Mouse (Mus musculus): ENCODE results near the gene Olfr523. TPM values are rescaled to one million over a fixed set of nuclear protein-coding genes. Genes with fewer than 3 reads are reported as not detected.

Olfr523 gene
- polyA plus RNA-seq, 1 experiment from 2014 or later, result not detected

- Histone ChIP-seq H3K4me1 (no peaks in the 10 kb centered on the region), H3K9ac (no peak overlapping the region), H3K27me3 (no peaks in the 10 kb centered on the region), H3K9me3 (no peaks in the 10 kb centered on the region), H3K4me2 (no peak overlapping the region), H3K4me3 (no peak overlapping the region), H3K36me3 (no peaks in the 10 kb centered on the region), H3K27ac (no peak overlapping the region)
- WGBS, result 73% methylated on average over 3 of the region's 3 CpGs
- ATAC-seq (ENCODE audit: insufficient number of reproducible peaks, low FRiP score, low TSS enrichment, low read depth), result no peak
Observed at GRCm38 (mm10) chr7:140206904-140207303, 33.9 kb downstream of the Olfr523 start.

- WGBS, result 73% methylated on average over 8 of the region's 8 CpGs
- no peak for ATAC-seq (ENCODE audit: insufficient number of reproducible peaks, low FRiP score, low TSS enrichment, low read depth)
- no peak overlapping the region for H3K9ac ChIP-seq
- H3K27ac ChIP-seq, result no peak overlapping the region
- no peaks in the 10 kb centered on the region for H3K27me3 ChIP-seq
- no peaks in the 10 kb centered on the region for H3K36me3 ChIP-seq
- no peak overlapping the region for H3K4me3 ChIP-seq
- H3K9me3 ChIP-seq, result no peaks in the 10 kb centered on the region
- H3K4me2 ChIP-seq, result no peak overlapping the region
- H3K4me1 ChIP-seq, result no peaks in the 10 kb centered on the region
Observed at GRCm38 (mm10) chr7:140208153-140208552, 35.1 kb downstream of the Olfr523 start.

GRCm38 (mm10) chr7:140208677-140209076, 35.7 kb downstream of the Olfr523 start:
- Histone ChIP-seq H3K9me3 (no peaks in the 10 kb centered on the region), H3K4me3 (no peak overlapping the region), H3K9ac (no peak overlapping the region), H3K36me3 (no peaks in the 10 kb centered on the region), H3K4me1 (no peaks in the 10 kb centered on the region), H3K27ac (no peak overlapping the region), H3K4me2 (no peak overlapping the region), H3K27me3 (no peaks in the 10 kb centered on the region)
- 80% methylated on average over 3 of the region's 3 CpGs for WGBS
- ATAC-seq (ENCODE audit: insufficient number of reproducible peaks, low FRiP score, low TSS enrichment, low read depth), result no peak

GRCm38 (mm10) chr7:140213841-140214240, 40.8 kb downstream of the Olfr523 start:
- Histone ChIP-seq H3K27me3 (no peaks in the 10 kb centered on the region), H3K27ac (no peak overlapping the region), H3K36me3 (no peaks in the 10 kb centered on the region), H3K9me3 (no peaks in the 10 kb centered on the region), H3K4me1 (no peaks in the 10 kb centered on the region), H3K4me2 (no peak overlapping the region), H3K4me3 (no peak overlapping the region), H3K9ac (no peak overlapping the region)
- no peak for ATAC-seq (ENCODE audit: insufficient number of reproducible peaks, low FRiP score, low TSS enrichment, low read depth)
- 79% methylated on average over 5 of the region's 5 CpGs for WGBS

- Histone ChIP-seq H3K4me1 (no peaks in the 10 kb centered on the region), H3K36me3 (no peaks in the 10 kb centered on the region), H3K4me3 (no peak within 1 kb of the TSS), H3K27me3 (no peaks in the 10 kb centered on the region), H3K27ac (no peak within 1 kb of the TSS), H3K9ac (no peak within 1 kb of the TSS), H3K4me2 (no peak within 1 kb of the TSS), H3K9me3 (no peaks in the 10 kb centered on the region)
- WGBS, result 87% methylated on average over 2 of the region's 2 CpGs
- no peak for ATAC-seq (ENCODE audit: insufficient number of reproducible peaks, low FRiP score, low TSS enrichment, low read depth)
Observed at GRCm38 (mm10) chr7:140217967-140218366, 45.0 kb downstream of the Olfr523 start, which contains the start of gene Cd163l1. Gene Cd163l1 (plus strand): TSS chr7:140218267.

GRCm38 (mm10) chr7:140219268-140219667, 46.3 kb downstream of the Olfr523 start:
- no peaks in the 10 kb centered on the region for H3K27me3 ChIP-seq
- H3K4me1 ChIP-seq, result no peaks in the 10 kb centered on the region
- H3K4me2 ChIP-seq, result no peak overlapping the region
- H3K27ac ChIP-seq, result no peak overlapping the region
- WGBS, result 5% methylated on average over 1 of the region's 1 CpGs
- no peak overlapping the region for H3K4me3 ChIP-seq
- H3K9me3 ChIP-seq, result no peaks in the 10 kb centered on the region
- no peak overlapping the region for H3K9ac ChIP-seq
- H3K36me3 ChIP-seq, result no peaks in the 10 kb centered on the region
- no peak for ATAC-seq (ENCODE audit: insufficient number of reproducible peaks, low FRiP score, low TSS enrichment, low read depth)

GRCm38 (mm10) chr7:140220375-140220774, 47.4 kb downstream of the Olfr523 start:
- Histone ChIP-seq H3K4me1 (no peaks in the 10 kb centered on the region), H3K4me2 (no peak overlapping the region), H3K9me3 (no peaks in the 10 kb centered on the region), H3K27me3 (no peaks in the 10 kb centered on the region), H3K27ac (no peak overlapping the region), H3K36me3 (no peaks in the 10 kb centered on the region), H3K4me3 (no peak overlapping the region), H3K9ac (no peak overlapping the region)
- WGBS, result 83% methylated on average over 4 of the region's 4 CpGs
- no peak for ATAC-seq (ENCODE audit: insufficient number of reproducible peaks, low FRiP score, low TSS enrichment, low read depth)

GRCm38 (mm10) chr7:140224209-140224608, 51.2 kb downstream of the Olfr523 start:
- Histone ChIP-seq H3K9me3 (no peaks in the 10 kb centered on the region), H3K27ac (no peak overlapping the region), H3K4me2 (no peak overlapping the region), H3K36me3 (no peaks in the 10 kb centered on the region), H3K9ac (no peak overlapping the region), H3K4me3 (no peak overlapping the region), H3K4me1 (no peaks in the 10 kb centered on the region), H3K27me3 (no peaks in the 10 kb centered on the region)
- 85% methylated on average over 13 of the region's 13 CpGs for WGBS
- ATAC-seq (ENCODE audit: insufficient number of reproducible peaks, low FRiP score, low TSS enrichment, low read depth), result no peak

Other genes starting within 250 kb of the Olfr523 start
- 0.12 TPM in 1 of 2 replicates, not detected in the other for gene Utf1, start 229.4 kb upstream of the Olfr523 start, polyA plus RNA-seq (2015; fragmentation: Nextera tagmentation; extraction: Ambion mirVana)
- gene 6430531B16Rik, start 194.5 kb upstream of the Olfr523 start, polyA plus RNA-seq (2015; fragmentation: Nextera tagmentation; extraction: Ambion mirVana), result 0.38 and 0.44 TPM in 2 replicates
- gene Adam8, start 180.7 kb upstream of the Olfr523 start, polyA plus RNA-seq (2015; fragmentation: Nextera tagmentation; extraction: Ambion mirVana), result 2.9 and 3.0 TPM in 2 replicates
- 36.9 and 37.2 TPM in 2 replicates for gene Zfp511, start 136.8 kb upstream of the Olfr523 start, polyA plus RNA-seq (2015; fragmentation: Nextera tagmentation; extraction: Ambion mirVana)
- gene Tubgcp2, start 136.5 kb upstream of the Olfr523 start, polyA plus RNA-seq (2015; fragmentation: Nextera tagmentation; extraction: Ambion mirVana), result 50.6 and 51.9 TPM in 2 replicates
- gene Msx3, start 124.1 kb upstream of the Olfr523 start, polyA plus RNA-seq (2015; fragmentation: Nextera tagmentation; extraction: Ambion mirVana), result not detected in 2 replicates
- gene Caly, start 90.7 kb upstream of the Olfr523 start, polyA plus RNA-seq (2015; fragmentation: Nextera tagmentation; extraction: Ambion mirVana), result 0.55 and 1.2 TPM in 2 replicates
- gene Prap1, start 79.8 kb upstream of the Olfr523 start, polyA plus RNA-seq (2015; fragmentation: Nextera tagmentation; extraction: Ambion mirVana), result 0.41 TPM in 1 of 2 replicates, not detected in the other
- gene Fuom, start 70.8 kb upstream of the Olfr523 start, polyA plus RNA-seq (2015; fragmentation: Nextera tagmentation; extraction: Ambion mirVana), result 21.4 and 22.3 TPM in 2 replicates
- gene Paox, start 57.4 kb upstream of the Olfr523 start, polyA plus RNA-seq (2015; fragmentation: Nextera tagmentation; extraction: Ambion mirVana), result 17.7 and 18.4 TPM in 2 replicates
- 130 and 141 TPM in 2 replicates for gene Echs1, start 56.7 kb upstream of the Olfr523 start, polyA plus RNA-seq (2015; fragmentation: Nextera tagmentation; extraction: Ambion mirVana)
- gene Mtg1, start 35.7 kb upstream of the Olfr523 start, polyA plus RNA-seq (2015; fragmentation: Nextera tagmentation; extraction: Ambion mirVana), result 20.6 and 21.9 TPM in 2 replicates
- 0.27 and 0.36 TPM in 2 replicates for gene Sprn, start 18.3 kb upstream of the Olfr523 start, polyA plus RNA-seq (2015; fragmentation: Nextera tagmentation; extraction: Ambion mirVana)
- gene Olfr522, start 8.5 kb upstream of the Olfr523 start, polyA plus RNA-seq (2015; fragmentation: Nextera tagmentation; extraction: Ambion mirVana), result not detected in 2 replicates
- not detected in 2 replicates for gene Olfr524, start 32.7 kb downstream of the Olfr523 start, polyA plus RNA-seq (2015; fragmentation: Nextera tagmentation; extraction: Ambion mirVana)
- 0.11 TPM in 1 of 2 replicates, not detected in the other for gene Cd163l1, start 45.0 kb downstream of the Olfr523 start, polyA plus RNA-seq (2015; fragmentation: Nextera tagmentation; extraction: Ambion mirVana)
- not detected in 2 replicates for gene 5830411N06Rik, start 74.1 kb downstream of the Olfr523 start, polyA plus RNA-seq (2015; fragmentation: Nextera tagmentation; extraction: Ambion mirVana)
- gene Olfr525, start 147.6 kb downstream of the Olfr523 start, polyA plus RNA-seq (2015; fragmentation: Nextera tagmentation; extraction: Ambion mirVana), result not detected in 2 replicates
- not detected in 2 replicates for gene Olfr527, start 160.8 kb downstream of the Olfr523 start, polyA plus RNA-seq (2015; fragmentation: Nextera tagmentation; extraction: Ambion mirVana)
- gene Olfr60, start 188.5 kb downstream of the Olfr523 start, polyA plus RNA-seq (2015; fragmentation: Nextera tagmentation; extraction: Ambion mirVana), result not detected in 2 replicates
- not detected in 2 replicates for gene Olfr530, start 203.1 kb downstream of the Olfr523 start, polyA plus RNA-seq (2015; fragmentation: Nextera tagmentation; extraction: Ambion mirVana)
- not detected in 2 replicates for gene Olfr531, start 229.7 kb downstream of the Olfr523 start, polyA plus RNA-seq (2015; fragmentation: Nextera tagmentation; extraction: Ambion mirVana)
- gene Olfr532, start 248.4 kb downstream of the Olfr523 start, polyA plus RNA-seq (2015; fragmentation: Nextera tagmentation; extraction: Ambion mirVana), result not detected in 2 replicates